Mouse (Mus musculus): ENCODE results near the gene Slc12a5. TPM values are rescaled to one million over a fixed set of nuclear protein-coding genes. Genes with fewer than 3 reads are reported as not detected.

Slc12a5 gene
- polyA plus RNA-seq (2015; fragmentation: Nextera tagmentation; extraction: Ambion mirVana), result 0.84 and 1.0 TPM in 2 replicates

DNA sequence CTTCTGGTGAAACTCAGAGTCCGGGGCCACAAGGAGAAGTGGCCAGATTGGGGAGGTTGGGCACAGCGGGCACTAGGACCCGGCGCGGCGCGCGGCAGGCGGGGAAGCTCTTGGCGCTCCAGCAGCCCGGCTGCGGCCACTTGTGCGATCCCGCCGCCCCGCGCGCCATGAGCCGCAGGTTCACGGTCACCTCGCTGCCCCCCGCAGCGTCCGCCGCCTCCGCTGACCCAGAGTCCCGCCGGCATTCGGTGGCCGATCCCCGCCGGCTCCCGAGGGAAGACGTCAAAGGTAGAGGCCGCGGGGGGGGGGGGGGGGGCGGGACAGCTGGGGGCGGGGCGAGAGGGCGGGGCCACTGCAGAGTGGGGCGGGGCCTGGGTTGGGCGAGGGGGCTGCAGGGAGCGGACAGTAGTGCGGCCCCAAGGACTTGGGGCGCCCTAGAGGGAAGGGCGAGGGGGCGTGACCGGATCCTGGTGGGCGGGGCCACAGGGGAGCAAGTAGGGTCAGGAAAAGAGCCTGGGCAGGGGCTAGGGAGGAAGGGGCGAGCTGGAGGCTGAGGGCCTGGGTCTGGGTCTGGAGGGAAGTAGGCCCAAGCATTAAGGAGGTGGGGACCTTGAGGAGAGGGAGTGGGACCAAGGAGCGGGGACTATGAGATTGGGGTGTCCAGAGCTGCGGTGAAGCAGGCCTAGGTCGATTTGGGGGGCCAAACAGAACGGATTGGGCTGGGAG lies at the start of gene Slc12a5:
Gene Slc12a5, plus strand, starts transcription at position 87 of the 726 bp plus-strand sequence.
- Histone ChIP-seq H3K9ac (replicated peaks; ENCODE audit: low read depth) (no peak within 1 kb of the TSS), H3K9me3 (ENCODE audit: low read length) (no peaks in the 10 kb centered on the region), H3K4me2 (replicated peaks; ENCODE audit: low read depth, low read length) (peak within 1 kb of the TSS; percentile 70), H3K27me3 (replicated peaks; ENCODE audit: insufficient read depth, low read length) (no peaks in the 10 kb centered on the region), H3K4me1 (ENCODE audit: insufficient read depth, low read depth, low read length) (no peaks in the 10 kb centered on the region), H3K27ac (ENCODE audit: low read length) (no peak within 1 kb of the TSS), H3K36me3 (ENCODE audit: insufficient read depth, low read length) (no peaks in the 10 kb centered on the region), H3K4me3 (ENCODE audit: low read depth, low read length) (peak within 1 kb of the TSS; percentile 34)
- 4% methylated on average over 21 of the region's 54 CpGs for WGBS
- peak; percentile 63 for ATAC-seq
- TF ChIP-seq CTCF (IDR thresholded peaks at IDR 0.05), result no peak
- no peak for TF ChIP-seq EP300 (IDR thresholded peaks at IDR 0.05)
- DNase-seq (ENCODE audit: low spot score), result peak; percentile 50

DNA sequence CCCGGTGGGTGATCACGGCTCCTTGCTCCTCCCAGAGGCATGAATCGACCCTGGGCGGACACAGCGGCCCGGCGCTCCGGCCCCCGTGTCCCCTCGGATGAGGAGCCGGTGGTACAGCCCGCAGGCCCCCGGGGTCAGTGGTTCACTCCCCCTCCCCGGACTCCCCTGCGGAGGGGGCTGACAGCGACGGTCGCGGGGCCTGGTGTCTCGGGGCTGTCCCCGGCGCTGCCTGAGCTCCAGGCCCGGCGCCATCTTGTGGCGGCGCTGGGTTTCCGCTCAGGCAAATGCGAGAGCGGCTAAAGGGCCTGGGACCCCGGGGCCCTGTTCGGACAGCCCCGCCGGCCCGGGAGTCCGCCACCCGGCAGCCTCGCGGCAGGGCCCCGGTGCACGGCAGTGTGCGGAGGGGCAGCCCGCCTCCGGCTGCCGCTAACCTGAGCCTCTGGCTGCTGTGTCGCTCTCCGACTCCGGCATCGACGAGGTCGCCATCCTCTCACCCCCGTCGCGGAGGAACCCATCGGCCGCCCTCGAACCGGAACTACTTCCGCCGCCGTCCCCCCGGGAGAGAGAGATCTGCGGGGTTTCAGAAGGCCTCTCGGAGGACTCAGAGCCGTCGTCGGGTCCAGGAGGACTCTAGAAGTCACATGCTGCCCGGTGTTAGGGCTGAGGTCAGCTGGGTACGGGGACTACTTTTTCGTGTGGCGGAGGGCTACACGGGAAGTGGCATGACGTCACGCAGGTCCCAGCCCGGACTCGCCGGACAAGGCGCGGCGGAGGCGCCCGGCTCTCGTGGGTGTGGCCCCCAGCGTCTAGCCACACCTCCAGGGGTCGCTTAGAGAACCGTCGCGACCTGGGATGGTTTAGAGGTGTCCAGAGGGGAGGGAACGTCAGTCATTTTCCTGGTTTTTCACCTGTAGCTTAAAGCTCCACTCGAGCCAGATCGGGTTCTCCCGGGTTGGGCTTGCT lies 49.2 kb upstream of the Slc12a5 start, which contains the start of gene Zfp335:
Gene Zfp335, minus strand, starts transcription at position 672 of the 963 bp plus-strand sequence.
- Histone ChIP-seq H3K36me3 (ENCODE audit: insufficient read depth, low read length) (peaks cover 28% of the 10 kb centered on the region), H3K4me3 (ENCODE audit: low read depth, low read length) (peak within 1 kb of the TSS; percentile 81), H3K4me1 (ENCODE audit: insufficient read depth, low read depth, low read length) (peaks cover 9% of the 10 kb centered on the region; the same call in 1 of the 2 replicates), H3K27me3 (replicated peaks; ENCODE audit: insufficient read depth, low read length) (no peaks in the 10 kb centered on the region), H3K27ac (ENCODE audit: low read length) (peak within 1 kb of the TSS; percentile 97), H3K9ac (replicated peaks; ENCODE audit: low read depth) (peak within 1 kb of the TSS; percentile 83), H3K4me2 (replicated peaks; ENCODE audit: low read depth, low read length) (peak within 1 kb of the TSS; percentile 76), H3K9me3 (ENCODE audit: low read length) (no peaks in the 10 kb centered on the region)
- TF ChIP-seq CTCF (IDR thresholded peaks at IDR 0.05), result peak; percentile 65
- TF ChIP-seq EP300 (IDR thresholded peaks at IDR 0.05), result peak; percentile 87
- WGBS, result 2% methylated on average over 71 of the region's 91 CpGs
- DNase-seq (ENCODE audit: low spot score), result peak; percentile 96
- peak; percentile 89 for ATAC-seq

DNA sequence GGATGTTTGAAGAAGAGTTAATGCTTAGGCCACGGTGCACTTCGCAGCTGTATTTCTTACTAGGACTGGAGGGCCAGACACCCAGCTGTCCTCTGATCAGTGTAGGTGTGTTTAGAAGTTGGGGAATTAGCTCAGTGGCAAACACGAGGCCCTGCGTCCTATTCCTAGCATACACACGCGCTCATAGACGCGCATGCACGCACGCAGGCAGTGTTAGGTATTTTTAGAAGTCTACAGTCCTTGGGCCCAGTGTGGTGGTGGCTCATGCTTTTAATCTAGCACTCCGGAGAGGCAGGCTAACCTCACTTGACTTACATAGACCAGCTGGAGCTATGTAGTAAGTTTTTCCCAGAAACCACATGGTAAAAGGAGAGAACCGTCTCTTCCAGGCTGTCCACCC lies 48.5 kb upstream of the Slc12a5 start:
- DNase-seq (ENCODE audit: low spot score), result peak; percentile 82
- Histone ChIP-seq H3K27me3 (replicated peaks; ENCODE audit: insufficient read depth, low read length) (no peaks in the 10 kb centered on the region), H3K4me2 (replicated peaks; ENCODE audit: low read depth, low read length) (peak overlapping the region; percentile 76), H3K9ac (replicated peaks; ENCODE audit: low read depth) (peak overlapping the region; percentile 83), H3K36me3 (ENCODE audit: insufficient read depth, low read length) (peaks cover 21% of the 10 kb centered on the region), H3K27ac (ENCODE audit: low read length) (peak overlapping the region; percentile 97), H3K4me3 (ENCODE audit: low read depth, low read length) (peak overlapping the region; percentile 81), H3K9me3 (ENCODE audit: low read length) (no peaks in the 10 kb centered on the region), H3K4me1 (ENCODE audit: insufficient read depth, low read depth, low read length) (peaks cover 9% of the 10 kb centered on the region; the same call in 1 of the 2 replicates)
- WGBS, result 4% methylated on average over 12 of the region's 12 CpGs
- TF ChIP-seq EP300 (IDR thresholded peaks at IDR 0.05), result no peak
- TF ChIP-seq CTCF (IDR thresholded peaks at IDR 0.05), result no peak
- peak; percentile 42 for ATAC-seq

DNA sequence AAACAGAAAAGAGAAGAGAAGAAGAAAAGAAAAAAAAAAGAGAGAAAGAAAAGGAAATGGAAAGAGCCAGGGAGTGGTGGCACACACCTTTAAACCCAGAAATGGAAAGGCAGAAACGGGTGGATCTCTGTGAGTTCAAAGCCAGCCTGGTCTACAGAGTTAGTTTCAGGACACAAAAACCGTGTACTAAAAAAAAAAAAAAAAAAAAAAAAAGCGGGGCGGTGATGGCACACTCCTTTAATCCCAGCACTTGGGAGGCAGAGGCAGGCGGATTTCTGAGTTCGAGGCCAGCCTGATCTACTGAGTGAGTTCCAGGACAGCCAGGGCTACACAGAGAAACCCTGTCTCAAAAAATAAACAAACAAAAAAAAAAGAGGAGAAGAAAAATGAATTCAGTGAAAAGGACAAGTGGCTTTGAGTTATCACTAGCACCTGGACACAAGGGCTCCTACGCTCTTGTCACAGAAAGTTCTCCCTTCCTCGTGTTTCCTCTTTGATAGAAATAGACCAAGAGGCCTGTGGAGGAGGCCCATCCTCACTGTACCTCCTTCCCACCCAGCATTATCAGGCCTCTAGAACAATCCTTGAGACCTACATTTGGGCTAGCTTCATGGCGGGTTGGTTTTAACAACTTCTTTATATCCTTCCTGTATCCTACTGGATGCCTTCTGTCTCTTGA lies 47.7 kb upstream of the Slc12a5 start:
- DNase-seq (ENCODE audit: low spot score), result no peak
- WGBS, result 75% methylated on average over 8 of the region's 9 CpGs
- H3K4me3 ChIP-seq (ENCODE audit: low read depth, low read length), result no peak overlapping the region
- H3K36me3 ChIP-seq (ENCODE audit: insufficient read depth, low read length), result peaks cover 14% of the 10 kb centered on the region
- no peaks in the 10 kb centered on the region for H3K27me3 ChIP-seq (replicated peaks; ENCODE audit: insufficient read depth, low read length)
- TF ChIP-seq CTCF (IDR thresholded peaks at IDR 0.05) (no peak), EP300 (IDR thresholded peaks at IDR 0.05) (no peak)
- ATAC-seq, result no peak
- no peaks in the 10 kb centered on the region for H3K9me3 ChIP-seq (ENCODE audit: low read length)
- H3K27ac ChIP-seq (ENCODE audit: low read length), result peak overlapping the region; percentile 97; the same call in 1 of the 2 replicates
- H3K4me1 ChIP-seq (ENCODE audit: insufficient read depth, low read depth, low read length), result peaks cover 9% of the 10 kb centered on the region; the same call in 1 of the 2 replicates
- no peak overlapping the region for H3K9ac ChIP-seq (replicated peaks; ENCODE audit: low read depth)
- H3K4me2 ChIP-seq (replicated peaks; ENCODE audit: low read depth, low read length), result no peak overlapping the region

DNA sequence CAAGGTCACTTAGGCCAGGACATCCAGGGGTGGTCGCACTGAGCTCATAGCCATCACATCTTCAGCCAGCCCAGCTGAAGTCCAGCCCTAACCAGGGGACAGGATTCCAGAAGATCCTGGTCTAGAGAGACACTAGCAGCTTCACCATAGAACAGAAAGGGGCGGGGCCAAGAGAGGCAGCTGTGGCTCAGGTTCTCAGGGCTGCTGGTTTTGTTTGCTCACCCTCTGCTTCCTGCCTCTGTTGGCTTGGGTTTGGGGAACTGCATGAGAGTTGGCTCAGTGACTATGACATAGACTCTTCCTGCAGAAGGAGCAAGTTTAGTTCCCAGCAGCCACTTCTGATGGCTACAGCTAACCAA lies 47.2 kb upstream of the Slc12a5 start:
- Histone ChIP-seq H3K27ac (ENCODE audit: low read length) (0 out of 2 replicates have a peak overlapping the region, but pooled peaks have one; percentile 28), H3K4me2 (replicated peaks; ENCODE audit: low read depth, low read length) (no peak overlapping the region), H3K27me3 (replicated peaks; ENCODE audit: insufficient read depth, low read length) (no peaks in the 10 kb centered on the region), H3K36me3 (ENCODE audit: insufficient read depth, low read length) (peaks cover 9% of the 10 kb centered on the region), H3K9ac (replicated peaks; ENCODE audit: low read depth) (no peak overlapping the region), H3K4me1 (ENCODE audit: insufficient read depth, low read depth, low read length) (peaks cover 9% of the 10 kb centered on the region; the same call in 1 of the 2 replicates), H3K9me3 (ENCODE audit: low read length) (no peaks in the 10 kb centered on the region), H3K4me3 (ENCODE audit: low read depth, low read length) (no peak overlapping the region)
- peak; percentile 65 for DNase-seq (ENCODE audit: low spot score)
- ATAC-seq, result no peak
- 72% methylated on average over 2 of the region's 2 CpGs for WGBS
- TF ChIP-seq EP300 (IDR thresholded peaks at IDR 0.05), result no peak
- TF ChIP-seq CTCF (IDR thresholded peaks at IDR 0.05), result no peak
